Mouse (Mus musculus) cortical plate, adult 2 months (tissue): ENCODE data around the gene Abhd4.

ENCODE experiments used
- CTCF ChIP-seq: fragments of 200-500 bp; IDR thresholded peaks from 2 replicates; pipeline ENCODE4 v1.5.1; 2011; ENCODE audit warnings: mild to moderate bottlenecking, control low read depth, low read length; ENCODE audit not compliant: insufficient read depth; ENCODE audit errors: extremely low read depth
- POLR2A ChIP-seq: fragments of 200-500 bp; IDR thresholded peaks from 2 replicates; pipeline ENCODE4 v1.6.1; 2011; ENCODE audit warnings: mild to moderate bottlenecking, low read length, control low read depth; ENCODE audit not compliant: insufficient read depth; ENCODE audit errors: extremely low read depth

GRCm38 (mm10) chr14:54233559-54234143, 20.3 kb upstream of the Abhd4 start:
- TF ChIP-seq CTCF (no peak), POLR2A (no peak)
